ENCODE assay signal across 22 mouse cellular contexts in genomic region chr7:118911170-118911569, GRCm38 (mm10).
"Had no signal": no experiment of that assay in that cellular context is flagged by ENCODE, and none has a peak within 500 bp of the region (broad histone marks: within the 10 kb centered on the region; RNA-seq: fewer than 3 reads in every experiment).

No protein-coding gene starts in this region.

- DNase-seq: kidney, adult 2 months; kidney, postnatal 25 days; layer of hippocampus, adult 9-11 months; liver; lung, adult 2 months; lung, postnatal 14 days; lung, postnatal 4 days; right cerebral cortex, adult 18-20 months; right cerebral cortex, postnatal 14 days; right cerebral cortex, postnatal 4 days; thymus, adult 2 months; thymus, postnatal 14 days; thymus, postnatal 4 days had no signal

- H3K27me3 ChIP-seq: liver, embryonic 12.5 days; liver, embryonic 15.5 days; midbrain, embryonic 12.5 days; neural tube, embryonic 13.5 days had no signal

- H3K27ac ChIP-seq: kidney, postnatal 0 days; layer of hippocampus, adult 2 months; limb, embryonic 10.5 days; limb, embryonic 13.5 days; liver, embryonic 12.5 days; liver, embryonic 15.5 days; neural tube, embryonic 13.5 days; stomach, postnatal 0 days had no signal

- H3K36me3 ChIP-seq: limb, embryonic 10.5 days; limb, embryonic 13.5 days; liver, embryonic 12.5 days; liver, embryonic 15.5 days; midbrain, embryonic 12.5 days; neural tube, embryonic 13.5 days had no signal

- H3K9ac ChIP-seq: limb, embryonic 13.5 days; liver, embryonic 12.5 days; liver, embryonic 15.5 days; midbrain, embryonic 12.5 days; neural tube, embryonic 13.5 days had no signal

- H3K4me1 ChIP-seq: limb, embryonic 10.5 days; limb, embryonic 13.5 days; liver, embryonic 12.5 days; liver, embryonic 15.5 days had no signal

- ATAC-seq: liver, embryonic 12.5 days had no signal

- H3K4me3 ChIP-seq: layer of hippocampus, adult 2 months; limb, embryonic 10.5 days; limb, embryonic 13.5 days; liver, embryonic 12.5 days; liver, embryonic 15.5 days; midbrain, embryonic 12.5 days; neural tube, embryonic 13.5 days had no signal

- H3K4me2 ChIP-seq: limb, embryonic 13.5 days; liver, embryonic 12.5 days; liver, embryonic 15.5 days; neural tube, embryonic 13.5 days had no signal

- H3K9me3 ChIP-seq: limb, embryonic 10.5 days; limb, embryonic 13.5 days; liver, embryonic 12.5 days; liver, embryonic 15.5 days; midbrain, embryonic 12.5 days; neural tube, embryonic 13.5 days had no signal
